Mouse (Mus musculus): ENCODE results near the gene Abhd12. TPM values are rescaled to one million over a fixed set of nuclear protein-coding genes. Genes with fewer than 3 reads are reported as not detected.

The Abhd12 gene
- polyA plus RNA-seq, 1 experiment from 2014 or later = 41.5 TPM

- no peak for ATAC-seq
- no peak overlapping the region for H3K4me2 ChIP-seq (replicated peaks; ENCODE audit: low read depth)
- H3K9ac ChIP-seq (ENCODE audit: low read depth, low read length) = no peak overlapping the region
- TF ChIP-seq CTCF (IDR thresholded peaks at IDR 0.05; ENCODE audit: low read depth) = no peak
- WGBS = 95% methylated on average over 3 of the region's 3 CpGs
- H3K4me1 ChIP-seq (replicated peaks; ENCODE audit: control insufficient read depth, insufficient read depth, low read length) = no peaks in the 10 kb centered on the region
- no peak overlapping the region for H3K4me3 ChIP-seq (ENCODE audit: low read depth, low read length)
- no peaks in the 10 kb centered on the region for H3K27me3 ChIP-seq (replicated peaks; ENCODE audit: control insufficient read depth, insufficient read depth, low read length)
- H3K9me3 ChIP-seq (ENCODE audit: control insufficient read depth) = no peaks in the 10 kb centered on the region
- H3K36me3 ChIP-seq (ENCODE audit: control insufficient read depth, insufficient read depth) = peaks cover 91% of the 10 kb centered on the region
- H3K27ac ChIP-seq (ENCODE audit: low read depth, low read length) = no peak overlapping the region
Measured at GRCm38 (mm10) chr2:150826426-150826825, 78.1 kb downstream of the Abhd12 start.

GRCm38 (mm10) chr2:150822987-150823386, 81.6 kb downstream of the Abhd12 start:
- no peaks in the 10 kb centered on the region for H3K9me3 ChIP-seq (ENCODE audit: control insufficient read depth)
- H3K36me3 ChIP-seq (ENCODE audit: control insufficient read depth, insufficient read depth) = peaks cover 87% of the 10 kb centered on the region
- H3K27me3 ChIP-seq (replicated peaks; ENCODE audit: control insufficient read depth, insufficient read depth, low read length) = no peaks in the 10 kb centered on the region
- ATAC-seq = no peak
- no peak overlapping the region for H3K27ac ChIP-seq (ENCODE audit: low read depth, low read length)
- H3K9ac ChIP-seq (ENCODE audit: low read depth, low read length) = no peak overlapping the region
- no peak for TF ChIP-seq CTCF (IDR thresholded peaks at IDR 0.05; ENCODE audit: low read depth)
- no peak overlapping the region for H3K4me3 ChIP-seq (ENCODE audit: low read depth, low read length)
- 84% methylated on average over 8 of the region's 8 CpGs for WGBS
- no peaks in the 10 kb centered on the region for H3K4me1 ChIP-seq (replicated peaks; ENCODE audit: control insufficient read depth, insufficient read depth, low read length)
- H3K4me2 ChIP-seq (replicated peaks; ENCODE audit: low read depth) = no peak overlapping the region

DNA sequence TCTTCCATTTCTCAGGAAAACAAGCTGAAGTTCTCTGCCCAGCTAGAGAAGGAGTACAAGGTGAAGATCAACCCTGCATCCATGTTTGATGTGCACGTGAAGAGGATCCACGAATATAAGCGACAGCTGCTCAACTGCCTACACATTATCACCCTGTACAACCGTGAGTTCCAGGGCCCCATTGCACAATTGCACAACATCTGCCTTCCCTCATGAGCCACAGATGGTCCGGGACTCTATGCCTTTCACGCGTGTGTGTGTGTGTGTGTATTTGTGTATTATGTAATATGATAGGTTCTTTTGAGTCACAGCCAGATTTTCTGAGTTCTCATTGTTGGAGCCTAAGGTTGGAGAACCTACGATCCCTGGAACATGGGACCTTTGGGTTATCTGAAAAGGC, 83.8 kb downstream of the Abhd12 start:
- peaks cover 82% of the 10 kb centered on the region for H3K36me3 ChIP-seq (ENCODE audit: control insufficient read depth, insufficient read depth)
- 85% methylated on average over 8 of the region's 8 CpGs for WGBS
- no peaks in the 10 kb centered on the region for H3K4me1 ChIP-seq (replicated peaks; ENCODE audit: control insufficient read depth, insufficient read depth, low read length)
- no peak overlapping the region for H3K9ac ChIP-seq (ENCODE audit: low read depth, low read length)
- no peaks in the 10 kb centered on the region for H3K9me3 ChIP-seq (ENCODE audit: control insufficient read depth)
- H3K4me3 ChIP-seq (ENCODE audit: low read depth, low read length) = no peak overlapping the region
- no peak for ATAC-seq
- no peak overlapping the region for H3K4me2 ChIP-seq (replicated peaks; ENCODE audit: low read depth)
- no peaks in the 10 kb centered on the region for H3K27me3 ChIP-seq (replicated peaks; ENCODE audit: control insufficient read depth, insufficient read depth, low read length)
- no peak for TF ChIP-seq CTCF (IDR thresholded peaks at IDR 0.05; ENCODE audit: low read depth)
- no peak overlapping the region for H3K27ac ChIP-seq (ENCODE audit: low read depth, low read length)

DNA sequence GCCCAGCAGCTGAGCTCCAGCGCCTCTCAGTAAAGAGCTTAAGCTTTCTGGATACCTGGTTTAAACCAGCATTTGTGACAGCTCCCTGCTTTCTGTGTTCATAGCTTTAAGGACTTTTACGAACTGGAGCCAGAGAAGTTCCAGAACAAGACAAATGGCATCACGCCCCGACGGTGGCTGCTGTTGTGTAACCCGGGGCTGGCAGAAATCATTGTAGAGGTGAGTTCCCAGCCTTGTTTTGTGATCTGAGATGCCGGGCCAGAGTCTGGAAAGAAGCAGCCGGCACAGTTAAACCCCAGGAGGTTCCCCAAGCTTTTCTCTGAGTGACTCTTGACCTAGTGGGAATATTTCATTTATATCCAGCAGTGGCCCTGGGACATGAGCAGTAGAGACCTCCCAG, 85.8 kb downstream of the Abhd12 start:
- WGBS = 88% methylated on average over 8 of the region's 8 CpGs
- no peak for ATAC-seq
- no peak for TF ChIP-seq CTCF (IDR thresholded peaks at IDR 0.05; ENCODE audit: low read depth)
- Histone ChIP-seq H3K9me3 (ENCODE audit: control insufficient read depth) (no peaks in the 10 kb centered on the region), H3K4me1 (replicated peaks; ENCODE audit: control insufficient read depth, insufficient read depth, low read length) (no peaks in the 10 kb centered on the region), H3K4me3 (ENCODE audit: low read depth, low read length) (no peak overlapping the region), H3K4me2 (replicated peaks; ENCODE audit: low read depth) (no peak overlapping the region), H3K9ac (ENCODE audit: low read depth, low read length) (no peak overlapping the region), H3K36me3 (ENCODE audit: control insufficient read depth, insufficient read depth) (peaks cover 82% of the 10 kb centered on the region), H3K27ac (ENCODE audit: low read depth, low read length) (no peak overlapping the region), H3K27me3 (replicated peaks; ENCODE audit: control insufficient read depth, insufficient read depth, low read length) (no peaks in the 10 kb centered on the region)

DNA sequence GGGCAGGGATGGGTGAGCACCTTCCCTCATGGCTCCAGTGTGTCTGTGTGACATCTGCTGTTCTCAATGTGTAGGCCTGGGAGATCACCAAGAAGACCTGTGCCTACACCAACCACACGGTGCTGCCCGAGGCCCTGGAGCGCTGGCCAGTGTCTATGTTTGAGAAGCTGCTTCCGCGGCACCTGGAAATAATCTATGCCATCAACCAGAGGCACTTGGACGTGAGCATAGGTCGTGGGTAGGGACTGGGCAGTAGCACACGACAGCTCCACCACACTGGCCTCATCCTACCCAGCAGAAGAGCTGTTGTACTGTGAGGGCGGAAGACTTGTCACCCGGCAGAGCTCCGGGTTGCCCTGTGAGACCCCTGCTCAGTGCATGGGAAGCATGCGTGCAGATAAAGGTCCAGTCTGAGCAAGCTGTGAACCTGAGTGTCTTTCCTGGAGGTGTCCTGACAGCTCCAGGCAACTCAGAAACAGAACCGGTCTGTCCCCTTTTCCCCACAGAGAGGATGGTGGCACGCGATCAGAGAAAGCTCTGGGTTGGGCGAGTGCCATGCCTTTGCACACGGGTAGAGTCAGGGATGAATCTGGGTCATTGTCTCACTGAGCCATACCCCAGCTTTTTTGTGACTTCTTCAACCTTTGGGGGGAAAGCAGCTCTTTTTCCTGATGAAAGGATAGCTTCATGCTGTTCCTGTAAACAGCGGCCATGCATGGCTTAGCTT, 87.7 kb downstream of the Abhd12 start:
- no peak for ATAC-seq
- H3K9me3 ChIP-seq (ENCODE audit: control insufficient read depth) = no peaks in the 10 kb centered on the region
- no peak overlapping the region for H3K4me2 ChIP-seq (replicated peaks; ENCODE audit: low read depth)
- peaks cover 82% of the 10 kb centered on the region for H3K36me3 ChIP-seq (ENCODE audit: control insufficient read depth, insufficient read depth)
- no peak overlapping the region for H3K27ac ChIP-seq (ENCODE audit: low read depth, low read length)
- TF ChIP-seq CTCF (IDR thresholded peaks at IDR 0.05; ENCODE audit: low read depth) = no peak
- H3K27me3 ChIP-seq (replicated peaks; ENCODE audit: control insufficient read depth, insufficient read depth, low read length) = no peaks in the 10 kb centered on the region
- no peaks in the 10 kb centered on the region for H3K4me1 ChIP-seq (replicated peaks; ENCODE audit: control insufficient read depth, insufficient read depth, low read length)
- H3K9ac ChIP-seq (ENCODE audit: low read depth, low read length) = no peak overlapping the region
- H3K4me3 ChIP-seq (ENCODE audit: low read depth, low read length) = no peak overlapping the region
- 93% methylated on average over 18 of the region's 18 CpGs for WGBS

- H3K27me3 ChIP-seq (replicated peaks; ENCODE audit: control insufficient read depth, insufficient read depth, low read length) = no peaks in the 10 kb centered on the region
- H3K9me3 ChIP-seq (ENCODE audit: control insufficient read depth) = no peaks in the 10 kb centered on the region
- 93% methylated on average over 6 of the region's 6 CpGs for WGBS
Measured at GRCm38 (mm10) chr2:150812816-150813215, 91.7 kb downstream of the Abhd12 start.

More at GRCm38 (mm10) chr2:150812816-150813215, 91.7 kb downstream of the Abhd12 start:
- Histone ChIP-seq H3K4me3 (ENCODE audit: low read depth, low read length) (no peak overlapping the region), H3K9ac (ENCODE audit: low read depth, low read length) (no peak overlapping the region), H3K27ac (ENCODE audit: low read depth, low read length) (no peak overlapping the region), H3K4me2 (replicated peaks; ENCODE audit: low read depth) (no peak overlapping the region), H3K4me1 (replicated peaks; ENCODE audit: control insufficient read depth, insufficient read depth, low read length) (no peaks in the 10 kb centered on the region), H3K36me3 (ENCODE audit: control insufficient read depth, insufficient read depth) (peaks cover 74% of the 10 kb centered on the region)
- no peak for ATAC-seq
- no peak for TF ChIP-seq CTCF (IDR thresholded peaks at IDR 0.05; ENCODE audit: low read depth)

Data from intestine, postnatal 0 days (tissue).